Mouse (Mus musculus): ENCODE measurements around the gene Tbce. TPM values are rescaled to one million over a fixed set of nuclear protein-coding genes. Genes with fewer than 3 reads are reported as not detected.

Gene Tbce
- polyA plus RNA-seq, 1 experiment from 2014 or later, result 111 TPM

DNA sequence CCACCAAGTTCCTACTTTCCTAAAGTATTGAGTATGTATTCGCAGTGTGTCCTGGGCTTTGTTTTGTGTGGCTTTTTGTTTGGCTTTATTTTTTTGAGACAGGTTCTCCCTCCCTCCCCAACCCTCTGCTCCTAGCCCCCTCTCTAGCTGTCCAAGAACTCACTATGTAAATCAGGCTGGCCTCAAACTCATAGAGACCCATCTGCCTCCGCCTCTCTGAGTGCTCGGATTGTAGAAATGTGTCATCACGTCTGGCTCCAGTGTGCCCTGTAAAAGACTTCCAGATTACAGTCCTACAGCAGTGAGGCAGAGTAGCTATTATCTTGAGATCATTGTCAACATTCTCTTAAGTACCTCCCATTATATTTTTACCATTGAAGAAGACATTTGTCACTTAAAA is 78.4 kb downstream of the Tbce start:
- H3K9ac ChIP-seq, result no peak overlapping the region
- WGBS, result 91% methylated on average over 4 of the region's 4 CpGs
- ATAC-seq (ENCODE audit: low FRiP score) (no peak), DNase-seq (ENCODE audit: low spot score) (no peak)
- H3K4me1 ChIP-seq (replicated peaks; ENCODE audit: control insufficient read depth, insufficient read depth, low read length), result no peaks in the 10 kb centered on the region
- no peaks in the 10 kb centered on the region for H3K36me3 ChIP-seq (replicated peaks; ENCODE audit: control insufficient read depth, insufficient read depth)
- H3K27me3 ChIP-seq (ENCODE audit: control insufficient read depth, insufficient read depth, low read length), result no peaks in the 10 kb centered on the region
- no peaks in the 10 kb centered on the region for H3K9me3 ChIP-seq (ENCODE audit: control insufficient read depth, low read length)
- H3K4me3 ChIP-seq (replicated peaks; ENCODE audit: low read length), result no peak overlapping the region
- H3K27ac ChIP-seq, result no peak overlapping the region
- no peak overlapping the region for H3K4me2 ChIP-seq (replicated peaks)

GRCm38 (mm10) chr13:13960211-13960610 is 79.2 kb downstream of the Tbce start:
- ATAC-seq (ENCODE audit: low FRiP score), result no peak
- WGBS, result 86% methylated on average over 4 of the region's 4 CpGs

GRCm38 (mm10) chr13:13956686-13957085 is 82.8 kb downstream of the Tbce start:
- no peaks in the 10 kb centered on the region for H3K27me3 ChIP-seq (ENCODE audit: control insufficient read depth, insufficient read depth, low read length)
- no peak overlapping the region for H3K4me2 ChIP-seq (replicated peaks)
- peaks cover 8% of the 10 kb centered on the region for H3K4me1 ChIP-seq (replicated peaks; ENCODE audit: control insufficient read depth, insufficient read depth, low read length)
- ATAC-seq (ENCODE audit: low FRiP score) (no peak), DNase-seq (ENCODE audit: low spot score) (no peak)
- H3K36me3 ChIP-seq (replicated peaks; ENCODE audit: control insufficient read depth, insufficient read depth), result no peaks in the 10 kb centered on the region
- WGBS, result 88% methylated on average over 4 of the region's 4 CpGs
- H3K9me3 ChIP-seq (ENCODE audit: control insufficient read depth, low read length), result no peaks in the 10 kb centered on the region
- H3K4me3 ChIP-seq (replicated peaks; ENCODE audit: low read length), result no peak overlapping the region
- no peak overlapping the region for H3K9ac ChIP-seq
- H3K27ac ChIP-seq, result no peak overlapping the region

More at GRCm38 (mm10) chr13:13960211-13960610, 79.2 kb downstream of the Tbce start:
- H3K27me3 ChIP-seq (ENCODE audit: control insufficient read depth, insufficient read depth, low read length), result no peaks in the 10 kb centered on the region
- no peak for DNase-seq (ENCODE audit: low spot score)
- H3K9ac ChIP-seq, result no peak overlapping the region
- H3K36me3 ChIP-seq (replicated peaks; ENCODE audit: control insufficient read depth, insufficient read depth), result no peaks in the 10 kb centered on the region
- H3K4me3 ChIP-seq (replicated peaks; ENCODE audit: low read length), result no peak overlapping the region
- no peak overlapping the region for H3K4me2 ChIP-seq (replicated peaks)
- H3K9me3 ChIP-seq (ENCODE audit: control insufficient read depth, low read length), result no peaks in the 10 kb centered on the region
- H3K4me1 ChIP-seq (replicated peaks; ENCODE audit: control insufficient read depth, insufficient read depth, low read length), result peaks cover 7% of the 10 kb centered on the region
- no peak overlapping the region for H3K27ac ChIP-seq

GRCm38 (mm10) chr13:13954931-13955330 is 84.5 kb downstream of the Tbce start:
- peak overlapping the region; percentile 74 for H3K9ac ChIP-seq
- H3K4me2 ChIP-seq (replicated peaks), result peak overlapping the region; percentile 79
- DNase-seq (ENCODE audit: low spot score) (peak; percentile 46), ATAC-seq (ENCODE audit: low FRiP score) (no peak)
- no peaks in the 10 kb centered on the region for H3K27me3 ChIP-seq (ENCODE audit: control insufficient read depth, insufficient read depth, low read length)
- H3K4me3 ChIP-seq (replicated peaks; ENCODE audit: low read length), result peak overlapping the region; percentile 82
- no peaks in the 10 kb centered on the region for H3K36me3 ChIP-seq (replicated peaks; ENCODE audit: control insufficient read depth, insufficient read depth)
- no peaks in the 10 kb centered on the region for H3K9me3 ChIP-seq (ENCODE audit: control insufficient read depth, low read length)
- under 1% methylated on average over 29 of the region's 29 CpGs for WGBS
- H3K27ac ChIP-seq, result peak overlapping the region; percentile 83
- peaks cover 8% of the 10 kb centered on the region for H3K4me1 ChIP-seq (replicated peaks; ENCODE audit: control insufficient read depth, insufficient read depth, low read length)

DNA sequence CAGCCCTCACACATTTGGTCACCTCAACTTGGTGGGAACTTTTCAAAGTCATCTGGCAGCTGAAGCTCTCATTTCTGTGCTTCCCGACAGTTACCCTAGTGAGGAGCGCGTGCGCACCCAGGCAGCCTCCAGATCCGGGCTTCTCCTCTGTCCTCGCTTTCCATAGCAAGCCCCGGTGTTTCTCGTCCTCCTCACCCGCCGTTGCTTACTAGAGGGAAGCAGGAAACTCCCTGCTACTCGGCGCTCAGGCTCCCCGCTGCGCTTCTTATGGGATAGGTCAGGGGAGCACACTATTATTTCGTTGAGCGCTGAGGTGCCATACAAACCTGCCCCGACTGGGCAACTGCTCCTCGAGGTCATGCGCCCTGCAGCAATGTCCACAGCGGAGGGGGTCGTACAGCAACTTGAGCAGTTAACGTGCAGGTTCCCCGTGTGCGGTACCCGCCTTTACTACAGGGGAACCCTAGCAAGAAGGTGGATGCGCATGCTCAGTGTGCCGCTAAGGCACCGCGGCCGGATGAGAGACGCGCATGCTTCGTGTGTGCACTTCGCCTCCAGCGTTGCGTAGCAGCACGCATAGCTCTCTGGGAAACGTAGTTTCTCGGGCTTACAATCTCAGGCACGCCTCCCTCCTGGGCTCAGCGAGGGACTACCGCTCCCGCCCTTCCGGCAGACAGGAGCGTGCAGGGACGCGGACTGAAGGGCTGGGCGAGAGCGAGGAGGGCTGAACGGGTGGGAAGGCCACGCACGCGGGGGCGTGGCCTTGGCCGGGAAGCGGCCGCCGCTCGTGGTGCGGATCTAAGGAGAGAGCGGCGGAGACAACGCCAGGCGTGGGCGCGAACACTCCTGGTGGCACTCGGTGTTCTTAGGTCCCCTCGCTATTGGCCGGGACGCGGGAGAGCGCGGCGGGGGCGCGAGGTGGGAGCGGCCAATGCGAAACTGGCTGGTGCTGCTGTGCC is 85.3 kb downstream of the Tbce start, which contains the start of gene B3galnt2:
TSS of gene B3galnt2 (plus strand) at position 596 of the 959 bp plus-strand sequence.
- ATAC-seq (ENCODE audit: low FRiP score) (peak; percentile 99), DNase-seq (ENCODE audit: low spot score) (peak; percentile 100)
- no peaks in the 10 kb centered on the region for H3K9me3 ChIP-seq (ENCODE audit: control insufficient read depth, low read length)
- no peaks in the 10 kb centered on the region for H3K27me3 ChIP-seq (ENCODE audit: control insufficient read depth, insufficient read depth, low read length)
- H3K4me3 ChIP-seq (replicated peaks; ENCODE audit: low read length), result peak within 1 kb of the TSS; percentile 82
- peak within 1 kb of the TSS; percentile 79 for H3K4me2 ChIP-seq (replicated peaks)
- no peaks in the 10 kb centered on the region for H3K36me3 ChIP-seq (replicated peaks; ENCODE audit: control insufficient read depth, insufficient read depth)
- WGBS, result under 1% methylated on average over 68 of the region's 78 CpGs
- H3K9ac ChIP-seq, result peak within 1 kb of the TSS; percentile 74
- H3K4me1 ChIP-seq (replicated peaks; ENCODE audit: control insufficient read depth, insufficient read depth, low read length), result peaks cover 8% of the 10 kb centered on the region
- H3K27ac ChIP-seq, result peak within 1 kb of the TSS; percentile 83

Other genes with a start within 250 kb of the Tbce start
- 15.6 and 17.2 TPM in 2 replicates for gene B3galnt2, start 85.2 kb downstream of the Tbce start, polyA plus RNA-seq (2014; fragmentation: Nextera tagmentation; extraction: Ambion mirVana)
- 62.6 and 65.8 TPM in 2 replicates for gene Arid4b, start 23.6 kb upstream of the Tbce start, polyA plus RNA-seq (2014; fragmentation: Nextera tagmentation; extraction: Ambion mirVana)
- 87.9 and 88.6 TPM in 2 replicates for gene Ggps1, start 23.9 kb upstream of the Tbce start, polyA plus RNA-seq (2014; fragmentation: Nextera tagmentation; extraction: Ambion mirVana)